Mouse (Mus musculus): ENCODE results near the gene Smad1. TPM values are rescaled to one million over a fixed set of nuclear protein-coding genes. Genes with fewer than 3 reads are reported as not detected.

Gene Smad1
- polyA plus RNA-seq, 1 experiment from 2014 or later: 59.4 TPM

DNA sequence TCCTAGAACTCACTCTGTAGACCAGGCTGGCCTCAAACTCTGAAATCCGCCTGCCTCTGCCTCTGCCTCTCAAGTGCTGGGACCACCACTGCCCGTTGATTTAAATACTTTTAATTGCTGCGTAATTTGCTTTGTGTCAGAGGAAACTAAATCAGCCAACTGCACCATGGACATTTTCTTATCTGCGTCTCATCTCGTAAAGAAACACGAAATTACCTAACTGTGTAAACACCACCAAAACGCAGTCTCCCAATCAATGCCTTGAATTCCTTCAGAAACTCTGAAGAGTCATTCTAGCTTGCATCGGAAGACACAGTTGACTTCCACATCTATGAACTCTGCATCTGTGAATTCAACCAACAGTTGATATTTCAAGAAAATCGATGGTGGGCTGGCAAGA, 22.7 kb downstream of the Smad1 start:
- peaks cover 15% of the 10 kb centered on the region for H3K36me3 ChIP-seq (ENCODE audit: control insufficient read depth, insufficient read depth, low read length)
- no peaks in the 10 kb centered on the region for H3K9me3 ChIP-seq (ENCODE audit: control insufficient read depth, low read length)
- no peak overlapping the region for H3K27ac ChIP-seq (replicated peaks; ENCODE audit: low read depth, low read length)
- WGBS: 88% methylated on average over 9 of the region's 9 CpGs
- no peaks in the 10 kb centered on the region for H3K27me3 ChIP-seq (replicated peaks; ENCODE audit: control insufficient read depth, insufficient read depth, low read length)
- no peak overlapping the region for H3K4me2 ChIP-seq (ENCODE audit: low read depth, low read length)
- DNase-seq (ENCODE audit: low spot score) (no peak), ATAC-seq (ENCODE audit: low read depth) (no peak)
- H3K4me3 ChIP-seq (ENCODE audit: low read depth, low read length): no peak overlapping the region
- H3K9ac ChIP-seq (ENCODE audit: low read depth, low read length): no peak overlapping the region
- peaks cover 34% of the 10 kb centered on the region for H3K4me1 ChIP-seq (ENCODE audit: control insufficient read depth, insufficient read depth, low read length)

DNA sequence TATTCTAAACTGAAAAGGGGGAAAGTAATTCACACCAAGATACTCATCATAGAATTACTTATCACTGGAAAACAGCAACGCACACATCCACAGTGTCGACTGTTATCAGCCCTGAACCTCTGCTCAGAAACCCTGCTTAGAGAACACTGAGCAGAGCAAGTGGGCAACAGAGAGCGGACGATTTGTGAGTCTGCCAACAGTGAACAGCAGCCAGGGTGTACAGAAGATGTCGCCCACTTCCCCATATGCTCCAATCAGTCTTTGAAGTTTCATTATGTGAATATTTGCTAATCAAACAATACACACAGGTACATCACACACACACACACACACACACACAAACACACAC, 23.6 kb downstream of the Smad1 start:
- peaks cover 27% of the 10 kb centered on the region for H3K4me1 ChIP-seq (ENCODE audit: control insufficient read depth, insufficient read depth, low read length)

DNA sequence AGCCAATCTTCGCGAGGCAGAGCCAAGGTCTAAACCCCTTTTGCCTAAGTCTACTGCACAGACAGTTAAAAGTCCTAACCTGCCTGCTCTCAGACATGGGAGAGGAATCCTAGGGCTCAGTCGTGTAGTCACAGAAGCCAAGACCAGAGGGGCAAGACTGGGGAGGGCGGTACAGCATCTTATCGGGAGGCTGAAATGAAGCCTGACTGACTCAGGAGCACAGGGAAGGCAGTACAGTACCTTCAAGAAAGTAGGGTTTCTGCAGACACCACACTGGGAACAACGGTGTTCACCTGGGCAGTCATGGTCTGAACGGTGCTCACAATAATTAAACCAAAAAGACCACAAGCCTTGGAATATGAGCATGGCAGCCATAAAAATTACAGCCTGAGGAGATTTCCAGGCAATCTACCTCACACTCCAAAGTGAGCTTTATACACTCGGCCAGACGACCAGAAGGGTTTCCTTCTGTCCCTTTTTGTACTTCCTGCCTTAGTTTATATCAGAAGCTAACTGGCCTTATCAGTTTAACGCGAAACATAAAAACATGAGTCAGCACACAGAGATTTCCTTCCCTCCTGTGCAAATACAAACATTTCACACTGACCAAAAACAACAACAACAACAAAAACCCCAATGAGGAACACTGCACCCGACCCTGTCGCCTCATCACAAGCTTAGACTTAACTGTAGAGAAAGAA, 24.1 kb downstream of the Smad1 start:
- Histone ChIP-seq H3K9ac (ENCODE audit: low read depth, low read length) (no peak overlapping the region), H3K4me3 (ENCODE audit: low read depth, low read length) (no peak overlapping the region), H3K36me3 (ENCODE audit: control insufficient read depth, insufficient read depth, low read length) (peaks cover 29% of the 10 kb centered on the region), H3K9me3 (ENCODE audit: control insufficient read depth, low read length) (no peaks in the 10 kb centered on the region), H3K27ac (replicated peaks; ENCODE audit: low read depth, low read length) (0 out of 2 replicates have a peak overlapping the region, but pooled peaks have one; percentile 16), H3K4me1 (ENCODE audit: control insufficient read depth, insufficient read depth, low read length) (peaks cover 21% of the 10 kb centered on the region), H3K27me3 (replicated peaks; ENCODE audit: control insufficient read depth, insufficient read depth, low read length) (no peaks in the 10 kb centered on the region), H3K4me2 (ENCODE audit: low read depth, low read length) (no peak overlapping the region)
- ATAC-seq (ENCODE audit: low read depth): no peak
- WGBS: 63% methylated on average over 13 of the region's 13 CpGs
- no peak for DNase-seq (ENCODE audit: low spot score)

More for the DNA sequence above, 23.6 kb downstream of the Smad1 start:
- DNase-seq (ENCODE audit: low spot score) (no peak), ATAC-seq (ENCODE audit: low read depth) (no peak)
- Histone ChIP-seq H3K9me3 (ENCODE audit: control insufficient read depth, low read length) (no peaks in the 10 kb centered on the region), H3K4me3 (ENCODE audit: low read depth, low read length) (no peak overlapping the region), H3K27me3 (replicated peaks; ENCODE audit: control insufficient read depth, insufficient read depth, low read length) (no peaks in the 10 kb centered on the region), H3K27ac (replicated peaks; ENCODE audit: low read depth, low read length) (no peak overlapping the region), H3K9ac (ENCODE audit: low read depth, low read length) (no peak overlapping the region), H3K4me2 (ENCODE audit: low read depth, low read length) (no peak overlapping the region), H3K36me3 (ENCODE audit: control insufficient read depth, insufficient read depth, low read length) (peaks cover 24% of the 10 kb centered on the region)
- WGBS: 77% methylated on average over 5 of the region's 5 CpGs

DNA sequence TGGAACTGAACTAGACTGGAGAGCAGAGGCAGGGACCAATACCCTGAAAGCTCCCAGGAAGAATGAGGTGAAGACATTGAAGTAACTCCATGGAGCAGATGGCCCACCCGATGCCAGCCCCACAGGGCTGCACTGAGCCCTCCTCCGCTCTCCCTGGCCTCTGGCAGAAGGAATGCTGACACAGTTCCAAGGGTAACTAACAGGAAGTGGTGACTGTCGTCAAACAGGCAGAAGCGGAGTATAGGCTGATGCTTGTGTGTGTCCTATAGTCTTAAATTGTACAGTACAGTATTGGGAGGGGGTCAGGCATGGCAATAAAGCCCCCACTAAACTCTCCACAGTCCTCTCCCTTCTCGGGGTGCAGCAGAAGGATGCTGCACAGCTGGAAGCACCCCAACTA, 24.9 kb downstream of the Smad1 start:
- Histone ChIP-seq H3K4me1 (ENCODE audit: control insufficient read depth, insufficient read depth, low read length) (peaks cover 20% of the 10 kb centered on the region; the same call in 1 of the 2 replicates), H3K4me2 (ENCODE audit: low read depth, low read length) (no peak overlapping the region)

DNA sequence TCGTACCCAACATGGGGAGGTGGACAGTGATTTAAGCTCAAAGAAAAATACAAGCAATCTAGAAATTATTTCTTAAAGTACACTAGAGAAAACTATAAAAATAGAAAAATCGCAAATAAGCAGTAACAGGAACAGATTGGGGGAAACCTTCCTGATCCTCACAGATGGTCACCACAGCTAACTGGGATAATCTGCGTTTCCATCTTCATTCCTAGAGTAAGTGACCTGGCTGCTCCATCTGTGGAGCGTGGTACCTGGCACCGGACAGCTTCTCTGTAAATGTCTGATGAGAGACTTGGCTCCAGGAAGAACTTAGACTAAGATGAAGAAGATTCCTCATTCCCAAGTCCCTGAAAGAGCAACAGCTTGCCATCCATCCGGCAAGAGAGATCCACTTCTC, 25.8 kb downstream of the Smad1 start:
- ATAC-seq (ENCODE audit: low read depth): no peak
- Histone ChIP-seq H3K9ac (ENCODE audit: low read depth, low read length) (no peak overlapping the region), H3K4me2 (ENCODE audit: low read depth, low read length) (no peak overlapping the region), H3K27me3 (replicated peaks; ENCODE audit: control insufficient read depth, insufficient read depth, low read length) (no peaks in the 10 kb centered on the region), H3K4me1 (ENCODE audit: control insufficient read depth, insufficient read depth, low read length) (peaks cover 24% of the 10 kb centered on the region; the same call in 1 of the 2 replicates), H3K4me3 (ENCODE audit: low read depth, low read length) (no peak overlapping the region), H3K9me3 (ENCODE audit: control insufficient read depth, low read length) (no peaks in the 10 kb centered on the region), H3K27ac (replicated peaks; ENCODE audit: low read depth, low read length) (no peak overlapping the region), H3K36me3 (ENCODE audit: control insufficient read depth, insufficient read depth, low read length) (peaks cover 43% of the 10 kb centered on the region)
- 90% methylated on average over 6 of the region's 6 CpGs for WGBS
- no peak for DNase-seq (ENCODE audit: low spot score)

More for the DNA sequence above, 24.9 kb downstream of the Smad1 start:
- Histone ChIP-seq H3K9ac (ENCODE audit: low read depth, low read length) (no peak overlapping the region), H3K36me3 (ENCODE audit: control insufficient read depth, insufficient read depth, low read length) (peaks cover 35% of the 10 kb centered on the region), H3K9me3 (ENCODE audit: control insufficient read depth, low read length) (no peaks in the 10 kb centered on the region), H3K27ac (replicated peaks; ENCODE audit: low read depth, low read length) (peak overlapping the region; percentile 16; the same call in 1 of the 2 replicates), H3K27me3 (replicated peaks; ENCODE audit: control insufficient read depth, insufficient read depth, low read length) (no peaks in the 10 kb centered on the region), H3K4me3 (ENCODE audit: low read depth, low read length) (no peak overlapping the region)
- ATAC-seq (ENCODE audit: low read depth) (no peak), DNase-seq (ENCODE audit: low spot score) (no peak)
- 60% methylated on average over 5 of the region's 5 CpGs for WGBS

DNA sequence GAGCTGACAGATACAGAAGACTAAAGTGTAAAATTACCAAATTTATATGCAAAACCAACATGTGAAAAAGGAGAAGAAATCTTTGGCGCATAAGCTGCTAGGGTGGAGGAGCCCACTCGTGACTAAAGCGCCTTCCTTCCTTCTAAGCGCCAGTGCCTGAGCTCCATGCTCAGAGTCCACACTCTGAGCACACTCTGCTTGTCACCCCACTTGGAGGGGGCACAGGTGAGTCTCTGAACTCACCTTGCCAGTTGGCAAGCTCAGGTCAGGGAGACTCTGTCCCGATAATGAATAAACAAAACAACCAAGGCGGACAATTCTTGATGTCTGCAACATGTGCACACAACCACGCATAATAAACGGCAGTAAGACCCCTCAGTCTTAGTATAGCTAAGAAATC, 26.4 kb downstream of the Smad1 start:
- ATAC-seq (ENCODE audit: low read depth): no peak
- Histone ChIP-seq H3K4me1 (ENCODE audit: control insufficient read depth, insufficient read depth, low read length) (peaks cover 30% of the 10 kb centered on the region; the same call in 1 of the 2 replicates), H3K36me3 (ENCODE audit: control insufficient read depth, insufficient read depth, low read length) (peaks cover 49% of the 10 kb centered on the region)

DNA sequence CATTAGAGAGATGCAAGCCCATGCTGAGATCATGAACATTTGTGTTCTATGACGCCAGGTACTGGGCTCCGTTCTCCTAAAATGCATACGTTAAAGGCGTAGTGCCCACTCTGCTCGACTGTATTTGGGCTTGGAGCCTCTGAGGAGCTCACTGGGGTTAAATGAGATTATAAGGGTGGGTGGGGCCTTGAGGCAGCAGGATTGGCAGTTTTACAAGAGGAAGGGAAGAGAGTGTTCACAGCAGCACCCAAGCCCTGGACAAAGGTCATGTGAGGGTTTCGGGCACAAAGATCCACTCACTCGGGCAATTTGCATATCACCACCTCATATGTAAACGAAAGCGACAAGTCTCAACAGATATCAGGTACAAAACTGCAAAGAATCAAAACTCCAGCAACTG, 26.8 kb downstream of the Smad1 start:
- no peak overlapping the region for H3K4me3 ChIP-seq (ENCODE audit: low read depth, low read length)
- WGBS: 78% methylated on average over 9 of the region's 9 CpGs
- no peak overlapping the region for H3K27ac ChIP-seq (replicated peaks; ENCODE audit: low read depth, low read length)
- H3K9me3 ChIP-seq (ENCODE audit: control insufficient read depth, low read length): no peaks in the 10 kb centered on the region
- no peak overlapping the region for H3K4me2 ChIP-seq (ENCODE audit: low read depth, low read length)
- H3K36me3 ChIP-seq (ENCODE audit: control insufficient read depth, insufficient read depth, low read length): peaks cover 53% of the 10 kb centered on the region
- peaks cover 30% of the 10 kb centered on the region; the same call in 1 of the 2 replicates for H3K4me1 ChIP-seq (ENCODE audit: control insufficient read depth, insufficient read depth, low read length)
- DNase-seq (ENCODE audit: low spot score) (no peak), ATAC-seq (ENCODE audit: low read depth) (no peak)
- H3K27me3 ChIP-seq (replicated peaks; ENCODE audit: control insufficient read depth, insufficient read depth, low read length): no peaks in the 10 kb centered on the region
- no peak overlapping the region for H3K9ac ChIP-seq (ENCODE audit: low read depth, low read length)

More for the DNA sequence above, 26.4 kb downstream of the Smad1 start:
- no peak overlapping the region for H3K27ac ChIP-seq (replicated peaks; ENCODE audit: low read depth, low read length)
- WGBS: 83% methylated on average over 8 of the region's 8 CpGs
- no peak overlapping the region for H3K9ac ChIP-seq (ENCODE audit: low read depth, low read length)
- no peak overlapping the region for H3K4me3 ChIP-seq (ENCODE audit: low read depth, low read length)
- H3K9me3 ChIP-seq (ENCODE audit: control insufficient read depth, low read length): no peaks in the 10 kb centered on the region
- H3K27me3 ChIP-seq (replicated peaks; ENCODE audit: control insufficient read depth, insufficient read depth, low read length): no peaks in the 10 kb centered on the region
- no peak overlapping the region for H3K4me2 ChIP-seq (ENCODE audit: low read depth, low read length)
- DNase-seq (ENCODE audit: low spot score): no peak

DNA sequence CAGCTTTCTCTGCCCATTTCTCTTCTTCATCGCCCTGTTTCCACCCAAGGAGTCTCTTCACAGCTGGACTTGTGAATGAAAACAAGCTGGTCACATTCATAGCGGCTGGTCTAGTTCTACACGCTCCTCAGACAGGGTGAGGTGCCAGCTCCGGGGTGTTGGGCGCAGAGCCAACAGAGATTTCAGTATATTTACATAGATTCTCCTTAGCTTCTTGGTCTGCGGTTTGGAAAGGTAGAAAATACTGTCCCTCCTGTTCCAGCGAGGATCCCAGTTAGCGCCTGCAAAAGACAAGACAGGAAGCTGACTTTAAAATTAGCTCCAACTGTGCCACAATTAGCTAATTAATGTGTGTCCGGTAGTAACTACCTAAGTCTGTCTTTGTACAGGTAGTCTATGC, 27.2 kb downstream of the Smad1 start:
- WGBS: 66% methylated on average over 9 of the region's 9 CpGs
- H3K9ac ChIP-seq (ENCODE audit: low read depth, low read length): no peak overlapping the region
- no peak for ATAC-seq (ENCODE audit: low read depth)
- H3K27ac ChIP-seq (replicated peaks; ENCODE audit: low read depth, low read length): no peak overlapping the region
- H3K27me3 ChIP-seq (replicated peaks; ENCODE audit: control insufficient read depth, insufficient read depth, low read length): no peaks in the 10 kb centered on the region
- H3K9me3 ChIP-seq (ENCODE audit: control insufficient read depth, low read length): no peaks in the 10 kb centered on the region
- H3K4me1 ChIP-seq (ENCODE audit: control insufficient read depth, insufficient read depth, low read length): peaks cover 30% of the 10 kb centered on the region; the same call in 1 of the 2 replicates
- no peak for DNase-seq (ENCODE audit: low spot score)
- H3K4me2 ChIP-seq (ENCODE audit: low read depth, low read length): no peak overlapping the region
- H3K36me3 ChIP-seq (ENCODE audit: control insufficient read depth, insufficient read depth, low read length): peaks cover 52% of the 10 kb centered on the region
- H3K4me3 ChIP-seq (ENCODE audit: low read depth, low read length): no peak overlapping the region
